In genomic region chr2:61398633-61399032, GRCm38 (mm10) we compare ENCODE assay signal across 16 mouse cellular contexts.
A peak's percentile ranks its signal among the peaks of the same experiment; 100 is the strongest.
DNase-seq lines count a peak whose midpoint lies in the region; ATAC-seq and TF ChIP-seq lines count a peak whose summit lies in the region.
"Had no signal": no experiment of that assay in that cellular context is flagged by ENCODE, and none has a peak within 500 bp of the region (broad histone marks: within the 10 kb centered on the region; RNA-seq: fewer than 3 reads in every experiment).

No protein-coding gene starts in this region.

- no peak overlapping the region for H3K9ac ChIP-seq in lung, embryonic 14.5 days
- H3K9ac ChIP-seq in heart, embryonic 16.5 days (ENCODE audit: low read length) = no peak overlapping the region
- no peak overlapping the region for H3K9ac ChIP-seq in neural tube, embryonic 12.5 days
- H3K9ac ChIP-seq: limb, embryonic 13.5 days; midbrain, embryonic 15.5 days had no signal

- H3K36me3 ChIP-seq in lung, embryonic 14.5 days (ENCODE audit: insufficient read depth) = no peaks in the 10 kb centered on the region
- no peaks in the 10 kb centered on the region for H3K36me3 ChIP-seq in heart, embryonic 16.5 days (ENCODE audit: control insufficient read depth, insufficient read depth)
- no peaks in the 10 kb centered on the region for H3K36me3 ChIP-seq in neural tube, embryonic 12.5 days
- H3K36me3 ChIP-seq: limb, embryonic 13.5 days; midbrain, embryonic 15.5 days had no signal

- TF ChIP-seq CTCF in lung, embryonic 14.5 days (IDR thresholded peaks at IDR 0.05; ENCODE audit: low read depth) = no peak

- WGBS in lung, embryonic 14.5 days = 63% methylated on average over 9 of the region's 9 CpGs
- WGBS in heart, embryonic 16.5 days = 42% methylated on average over 9 of the region's 9 CpGs
- 58% methylated on average over 9 of the region's 9 CpGs for WGBS in neural tube, embryonic 12.5 days

- no peaks in the 10 kb centered on the region for H3K27me3 ChIP-seq in lung, embryonic 14.5 days (ENCODE audit: insufficient read depth, low read length)
- no peaks in the 10 kb centered on the region for H3K27me3 ChIP-seq in heart, embryonic 16.5 days (ENCODE audit: control insufficient read depth, insufficient read depth, low read length)
- no peaks in the 10 kb centered on the region for H3K27me3 ChIP-seq in neural tube, embryonic 12.5 days (replicated peaks)
- H3K27me3 ChIP-seq: limb, embryonic 13.5 days; midbrain, embryonic 15.5 days had no signal

- H3K9me3 ChIP-seq in lung, embryonic 14.5 days (ENCODE audit: low read depth, low read length) = no peaks in the 10 kb centered on the region
- H3K9me3 ChIP-seq in heart, embryonic 16.5 days (replicated peaks; ENCODE audit: control insufficient read depth, low read length) = no peaks in the 10 kb centered on the region
- H3K9me3 ChIP-seq in neural tube, embryonic 12.5 days = no peaks in the 10 kb centered on the region
- H3K9me3 ChIP-seq: limb, embryonic 13.5 days; midbrain, embryonic 15.5 days had no signal

- H3K27ac ChIP-seq in lung, embryonic 14.5 days (ENCODE audit: low read depth) = no peak overlapping the region
- peak overlapping the region; percentile 50; the same call in 1 of the 2 replicates for H3K27ac ChIP-seq in heart, embryonic 16.5 days (ENCODE audit: low read length)
- H3K27ac ChIP-seq in neural tube, embryonic 12.5 days = no peak overlapping the region
- H3K27ac ChIP-seq: layer of hippocampus, adult 2 months; limb, embryonic 13.5 days; midbrain, embryonic 15.5 days; stomach, postnatal 0 days had no signal

- H3K4me2 ChIP-seq in lung, embryonic 14.5 days = no peak overlapping the region
- H3K4me2 ChIP-seq in heart, embryonic 16.5 days (ENCODE audit: low read depth, low read length) = peak overlapping the region; percentile 36; the same call in 1 of the 2 replicates
- peak overlapping the region; percentile 25; the same call in 1 of the 2 replicates for H3K4me2 ChIP-seq in neural tube, embryonic 12.5 days (replicated peaks)
- H3K4me2 ChIP-seq: limb, embryonic 13.5 days; midbrain, embryonic 15.5 days had no signal

- ATAC-seq in lung, embryonic 14.5 days (ENCODE audit: insufficient read depth) = no peak
- ATAC-seq in heart, embryonic 16.5 days (replicated peaks; ENCODE audit: extremely low read depth, insufficient read depth, low FRiP score) = no peak
- ATAC-seq in neural tube, embryonic 12.5 days (ENCODE audit: low FRiP score, low read depth) = no peak
- ATAC-seq: midbrain, embryonic 15.5 days had no signal

- H3K4me3 ChIP-seq in lung, embryonic 14.5 days (ENCODE audit: low read depth, low read length) = no peak overlapping the region
- H3K4me3 ChIP-seq in heart, embryonic 16.5 days (ENCODE audit: low read length) = no peak overlapping the region
- no peak overlapping the region for H3K4me3 ChIP-seq in neural tube, embryonic 12.5 days
- H3K4me3 ChIP-seq: layer of hippocampus, adult 2 months; limb, embryonic 13.5 days; midbrain, embryonic 15.5 days had no signal

- peak; percentile 86 for DNase-seq in heart, adult 11 months
- DNase-seq in heart, adult 8-10 months (ENCODE audit: low spot score) = no peak
- peak; percentile 39 for DNase-seq in lung, embryonic 14.5 days
- DNase-seq in lung, adult 18-20 months = no peak
- DNase-seq in kidney, postnatal 25 days = no peak
- DNase-seq in urinary bladder, adult 2 months (ENCODE audit: low spot score) = no peak
- DNase-seq: cerebellum, adult 11 months; cerebellum, postnatal 25 days; right cerebral cortex, postnatal 14 days; thymus, postnatal 25 days had no signal

- H3K4me1 ChIP-seq in lung, embryonic 14.5 days (ENCODE audit: insufficient read depth) = peaks cover 7% of the 10 kb centered on the region; the same call in 1 of the 2 replicates
- peaks cover 21% of the 10 kb centered on the region for H3K4me1 ChIP-seq in heart, embryonic 16.5 days (ENCODE audit: control insufficient read depth, insufficient read depth, low read length)
- 0 out of 2 replicates have a peak, but pooled peaks cover 7% of the 10 kb centered on the region for H3K4me1 ChIP-seq in neural tube, embryonic 12.5 days

Comparison
In these comparisons a context has a peak if more than half of its experiments do, and no peak if none do; other contexts are left out.
1. DNase-seq: peak in heart, adult 11 months (single experiment) and lung, embryonic 14.5 days (single experiment); none in heart, adult 8-10 months (single experiment), lung, adult 18-20 months (0 of 2), kidney, postnatal 25 days (0 of 2) and urinary bladder, adult 2 months (single experiment).